Mouse (Mus musculus) lung, adult 2 months (tissue): ENCODE measurements around the gene Iqcf6. TPM values are rescaled to one million over a fixed set of nuclear protein-coding genes. Genes with fewer than 3 reads are reported as not detected.

Source experiments
- DNase-seq: peaks from one replicate; pipeline ENCODE4 v3.0.0; 2022
- H3K4me1 ChIP-seq: fragments of 200-500 bp; 2 replicates; pipeline ENCODE4 v1.6.1; 2011; ENCODE audit warnings: low read length; ENCODE audit not compliant: control insufficient read depth, insufficient read depth
- H3K4me3 ChIP-seq: fragments of 200-500 bp; replicated peaks from 2 replicates; pipeline ENCODE3; 2011; ENCODE audit warnings: low read depth, mild to moderate bottlenecking, control low read depth, low read length; ENCODE audit errors: extremely low read depth
- CTCF ChIP-seq: fragments of 200-500 bp; IDR thresholded peaks from 2 replicates; pipeline ENCODE4 v1.5.1; 2011; ENCODE audit warnings: mild to moderate bottlenecking, low read length, control low read depth; ENCODE audit not compliant: insufficient read depth
- POLR2A ChIP-seq: fragments of 200-500 bp; IDR thresholded peaks from 2 replicates; pipeline ENCODE4 v1.6.1; 2011; ENCODE audit warnings: low read depth, mild to moderate bottlenecking, control low read depth, low read length, borderline replicate concordance; ENCODE audit errors: extremely low read depth
- WGBS: fragments of 180-500 bp; shearing (Covaris S2); methylation state at CpG from one replicate; pipeline ENCODE4 v1.1.7; 2018; 5-methylcytosine and 5-hydroxymethylcytosine counted together
- polyA plus RNA-seq: library from polyadenylated mRNA; depleted of rRNA; stranded (reverse); fragments of >200 nt; gene quantifications from 2 replicates; pipeline ENCODE4 v1.2.3, GENCODE M21; 2012

The Iqcf6 gene
- polyA plus RNA-seq, 1 experiment, result not detected

DNA sequence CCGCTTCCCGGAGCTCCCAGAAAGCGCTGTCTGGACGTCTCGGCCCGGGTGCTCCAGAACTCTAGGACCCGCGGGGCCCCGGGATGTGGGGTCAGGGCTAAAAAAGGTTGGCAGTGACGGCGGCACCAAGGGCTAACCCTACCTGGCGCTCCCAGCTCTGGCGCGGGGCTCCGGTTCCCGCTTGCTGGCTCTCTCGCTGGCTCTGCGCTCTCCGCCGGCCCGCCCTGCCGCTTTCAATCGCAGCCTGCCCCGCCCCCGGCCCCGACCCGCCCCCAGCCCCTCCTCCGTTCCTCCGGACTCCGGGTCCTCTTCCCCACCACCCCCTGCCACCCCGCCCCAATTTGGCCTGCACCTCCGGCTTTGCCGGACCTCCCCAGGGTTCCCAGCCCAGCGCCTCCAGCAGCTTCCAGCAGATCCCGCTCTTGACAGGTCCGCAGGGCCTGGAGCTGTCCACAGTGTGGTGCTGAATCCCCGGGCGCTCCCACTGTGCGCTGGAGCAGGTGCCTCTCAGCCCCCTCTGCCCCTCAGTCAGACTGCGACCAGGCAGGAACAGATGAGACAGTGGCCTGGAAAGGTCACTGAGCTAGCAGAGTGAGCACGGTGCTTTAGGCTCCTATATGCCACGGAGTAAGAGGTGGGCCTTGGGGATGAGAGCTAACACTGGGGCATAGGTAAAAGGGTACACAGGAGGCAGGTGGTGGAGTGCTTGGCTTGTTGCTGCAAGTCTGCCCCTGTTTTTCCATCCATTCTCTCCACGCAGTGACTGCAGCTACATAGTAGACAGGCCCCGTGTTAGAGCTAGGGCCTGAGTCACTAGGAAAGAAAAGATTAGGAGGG is 29.7 kb downstream of the Iqcf6 start, which contains the start of gene Grm2:
TSS of gene Grm2 (minus strand) at position 199 of the 837 bp plus-strand sequence.
- H3K4me1 ChIP-seq, result no peaks in the 10 kb centered on the region
- DNase-seq, result peak; percentile 45
- H3K4me3 ChIP-seq, result no peak within 1 kb of the TSS
- WGBS, result 2% methylated on average over 43 of the region's 44 CpGs
- TF ChIP-seq POLR2A (no peak), CTCF (no peak)

- Histone ChIP-seq H3K4me3 (no peak overlapping the region), H3K4me1 (no peaks in the 10 kb centered on the region)
- 41% methylated on average over 5 of the region's 5 CpGs for WGBS
- TF ChIP-seq CTCF, result no peak
- TF ChIP-seq POLR2A, result no peak
- no peak for DNase-seq
Observed at GRCm38 (mm10) chr9:106656820-106657219, 30.4 kb downstream of the Iqcf6 start.

DNA sequence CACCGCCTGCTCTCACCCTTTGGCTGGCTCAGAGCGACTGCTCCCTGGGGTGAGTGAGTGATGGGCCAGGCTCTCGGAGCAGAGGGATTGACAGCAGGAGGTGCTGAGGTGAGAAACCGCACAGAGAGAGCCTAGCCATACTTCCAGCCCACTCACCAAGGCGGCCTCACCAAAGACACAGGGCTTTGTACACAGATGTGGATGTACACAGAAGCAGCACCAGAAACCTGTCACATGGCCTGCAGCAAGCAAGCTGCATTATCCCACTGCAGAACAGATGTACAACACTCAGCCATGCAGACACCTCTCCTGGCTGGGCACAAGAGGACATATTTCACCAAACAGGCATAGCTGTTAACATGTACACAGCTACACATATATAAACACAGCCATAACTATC is 31.2 kb downstream of the Iqcf6 start:
- no peak for DNase-seq
- no peak for TF ChIP-seq CTCF
- no peak for TF ChIP-seq POLR2A
- Histone ChIP-seq H3K4me1 (no peaks in the 10 kb centered on the region), H3K4me3 (no peak overlapping the region)
- 40% methylated on average over 5 of the region's 5 CpGs for WGBS

DNA sequence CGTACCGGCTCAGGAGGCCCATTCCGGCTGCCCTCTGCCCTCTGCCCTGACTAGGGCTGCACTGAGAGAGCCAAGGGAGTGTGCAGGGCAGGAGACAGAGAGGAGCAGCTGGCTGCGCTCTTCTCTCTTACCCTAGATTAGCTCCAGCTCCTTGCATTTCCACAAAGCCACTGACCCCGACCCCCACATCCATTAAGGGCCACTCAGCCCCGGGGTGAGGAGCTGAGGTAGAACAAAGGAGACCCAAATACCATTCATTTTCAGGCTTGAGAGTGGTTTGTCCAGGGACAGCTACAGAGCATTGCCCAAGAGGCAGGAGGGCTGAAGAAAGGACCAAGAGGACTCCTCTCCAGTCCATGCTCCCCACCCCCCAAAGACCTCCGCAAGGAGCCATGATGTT is 33.1 kb downstream of the Iqcf6 start:
- Histone ChIP-seq H3K4me1 (no peaks in the 10 kb centered on the region), H3K4me3 (no peak overlapping the region)
- DNase-seq, result no peak
- TF ChIP-seq POLR2A (no peak), CTCF (no peak)
- WGBS, result 73% methylated on average over 7 of the region's 7 CpGs

DNA sequence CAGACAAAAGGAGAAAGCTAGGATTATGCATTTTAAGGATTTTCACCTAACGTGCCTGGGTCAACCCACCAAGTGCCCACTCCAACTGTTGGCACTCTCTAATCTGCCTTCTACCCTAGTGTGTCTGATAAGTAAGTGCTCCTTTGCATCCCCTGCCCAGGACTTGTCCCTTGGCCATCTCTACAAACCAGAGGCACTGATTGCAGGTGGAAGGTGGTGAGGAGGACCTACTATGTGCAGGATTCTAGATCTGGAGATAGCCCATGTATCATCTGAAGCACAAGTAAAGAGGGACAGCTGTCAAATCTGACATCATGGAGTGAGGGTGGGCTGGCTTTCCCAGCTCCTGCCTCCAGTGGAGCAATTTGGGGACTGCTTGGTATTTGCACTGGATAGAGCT is 33.6 kb downstream of the Iqcf6 start:
- no peak for DNase-seq
- no peak for TF ChIP-seq CTCF
- no peak for TF ChIP-seq POLR2A
- no peak overlapping the region for H3K4me3 ChIP-seq
- no peaks in the 10 kb centered on the region for H3K4me1 ChIP-seq
- WGBS, result 81% methylated on average over 1 of the region's 1 CpGs

DNA sequence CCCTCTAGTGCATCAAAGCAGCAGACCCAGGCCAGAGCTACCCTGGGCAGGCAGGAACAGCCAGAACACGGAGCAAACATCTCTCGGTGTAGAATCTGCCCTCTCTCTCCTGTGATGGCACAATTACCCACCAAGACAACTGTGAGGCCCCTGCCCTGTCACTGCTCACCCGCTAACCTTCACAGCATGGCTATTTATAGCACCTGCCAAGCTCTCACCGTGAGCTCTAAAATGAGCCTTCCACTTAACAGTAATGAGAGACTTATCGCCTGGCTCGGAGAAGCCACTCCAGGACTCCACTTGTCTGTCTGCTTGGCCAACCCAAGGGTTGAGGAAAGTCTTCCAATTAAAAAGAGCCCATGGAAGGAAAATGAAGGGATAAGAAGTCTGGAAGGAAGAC is 36.8 kb downstream of the Iqcf6 start:
- DNase-seq, result no peak
- no peak for TF ChIP-seq POLR2A
- TF ChIP-seq CTCF, result no peak
- H3K4me1 ChIP-seq, result no peaks in the 10 kb centered on the region
- 78% methylated on average over 6 of the region's 6 CpGs for WGBS
- H3K4me3 ChIP-seq, result no peak overlapping the region

DNA sequence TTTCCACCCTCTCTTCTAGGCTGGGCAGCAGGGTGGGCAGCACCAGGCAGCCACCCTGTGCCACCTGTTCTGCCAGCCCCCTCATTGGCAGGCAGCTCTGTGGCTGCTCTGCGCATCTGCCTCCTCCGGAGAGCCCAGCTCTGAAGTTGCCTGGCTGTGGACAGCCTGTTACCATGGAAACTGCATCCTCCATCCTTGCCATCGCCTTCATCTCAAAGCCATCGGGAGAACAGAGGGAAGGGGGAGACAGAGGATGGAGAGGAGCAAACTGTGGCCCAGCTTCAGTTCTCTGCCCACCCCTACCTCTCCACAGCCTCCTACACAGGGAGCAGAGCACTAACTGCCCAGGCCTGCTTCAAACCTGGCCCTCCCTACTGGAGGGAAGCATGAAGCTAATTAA is 38.1 kb downstream of the Iqcf6 start:
- WGBS, result 86% methylated on average over 4 of the region's 4 CpGs
- H3K4me3 ChIP-seq, result no peak overlapping the region
- H3K4me1 ChIP-seq, result no peaks in the 10 kb centered on the region
- TF ChIP-seq CTCF (no peak), POLR2A (no peak)
- DNase-seq, result no peak

DNA sequence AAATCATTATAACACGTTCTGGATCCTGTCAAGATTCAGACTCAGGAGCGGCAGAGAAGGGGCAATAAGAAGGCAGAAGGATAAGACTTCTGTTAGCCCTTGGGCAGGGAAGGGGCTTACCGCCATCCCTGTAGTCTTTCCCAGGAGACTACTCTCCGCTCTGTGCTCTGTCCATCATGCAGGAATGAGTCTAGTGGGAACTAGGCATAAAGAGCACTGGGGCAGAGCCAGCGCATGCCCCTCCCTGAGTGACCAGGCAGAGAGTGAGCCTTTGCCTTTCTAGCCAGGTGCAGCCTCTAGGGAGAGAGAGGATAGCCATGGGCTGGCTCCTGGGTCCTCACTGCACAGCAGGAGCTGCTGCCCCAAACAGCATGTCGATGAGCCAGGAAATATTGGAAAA is 38.5 kb downstream of the Iqcf6 start:
- no peaks in the 10 kb centered on the region for H3K4me1 ChIP-seq
- TF ChIP-seq CTCF (no peak), POLR2A (no peak)
- no peak overlapping the region for H3K4me3 ChIP-seq
- WGBS, result 91% methylated on average over 6 of the region's 6 CpGs
- DNase-seq, result no peak

DNA sequence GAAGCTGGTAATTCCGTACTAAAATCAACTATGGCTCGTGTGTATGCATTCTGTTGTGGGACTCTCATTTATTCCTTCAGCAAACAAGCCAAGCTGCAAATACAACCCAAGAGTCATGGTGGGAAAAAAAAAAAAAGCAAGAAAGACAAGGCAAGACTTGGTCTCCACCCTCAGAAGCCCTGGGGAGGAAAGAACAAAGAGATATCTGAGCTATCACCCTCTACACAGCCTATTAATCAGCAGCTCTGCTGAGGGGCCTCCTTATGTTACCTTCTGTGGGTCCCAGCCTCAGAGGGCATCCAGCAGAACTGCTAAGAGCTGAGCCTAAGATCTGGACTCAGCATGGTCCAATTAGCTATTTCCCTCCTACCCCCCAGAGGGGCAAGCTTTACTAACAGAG is 47.5 kb downstream of the Iqcf6 start:
- Histone ChIP-seq H3K4me3 (no peak overlapping the region), H3K4me1 (no peaks in the 10 kb centered on the region)
- WGBS, result 91% methylated on average over 2 of the region's 2 CpGs
- no peak for DNase-seq
- TF ChIP-seq CTCF (no peak), POLR2A (no peak)

GRCm38 (mm10) chr9:106675480-106675879 is 49.1 kb downstream of the Iqcf6 start:
- Histone ChIP-seq H3K4me3 (no peak overlapping the region), H3K4me1 (no peaks in the 10 kb centered on the region)
- no peak for TF ChIP-seq POLR2A
- TF ChIP-seq CTCF, result peak; percentile 88
- DNase-seq, result peak; percentile 84
- 0% methylated on average over 1 of the region's 1 CpGs for whole genome bisulfite sequencing
